Mouse (Mus musculus): ENCODE measurements at regions not wholly inside any gene's neighbourhood (a gene's known extent, or its start where the extent isn't known, plus 50 kb on each side); places are given as distances from the start of the nearest gene placed in this dataset.

GRCm38 (mm10) chr3:125048429-125048828 lies 355.4 kb upstream of the Ndst4 start:
- no peak for DNase-seq (ENCODE audit: low spot score)

GRCm38 (mm10) chr3:125049654-125050053 lies 354.2 kb upstream of the Ndst4 start:
- DNase-seq (ENCODE audit: low spot score): no peak

- peak; percentile 9 for DNase-seq (ENCODE audit: low spot score)
These were observed 351.0 kb upstream of the Ndst4 start for GRCm38 (mm10) chr3:125052852-125053251.

DNA sequence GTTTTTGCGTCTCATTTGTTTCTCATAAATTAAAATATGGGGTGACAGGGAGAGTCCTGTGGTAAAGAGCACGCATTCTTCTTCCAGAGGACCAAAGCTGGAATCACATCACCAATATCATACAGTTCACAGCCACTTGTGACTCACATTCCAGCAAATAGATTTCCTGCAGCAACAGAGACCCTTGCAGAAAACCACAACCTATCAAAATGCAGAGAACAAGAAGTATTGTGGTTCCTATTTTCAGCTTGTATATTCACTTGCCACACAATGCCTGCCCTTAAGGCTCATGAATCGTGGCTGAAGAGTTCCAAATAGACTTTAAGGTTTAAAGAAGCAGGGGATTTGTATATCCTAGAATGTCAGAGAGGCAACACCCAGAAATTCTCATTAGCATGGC lies 331.2 kb upstream of the Ndst4 start:
- DNase-seq (ENCODE audit: low spot score): no peak

DNA sequence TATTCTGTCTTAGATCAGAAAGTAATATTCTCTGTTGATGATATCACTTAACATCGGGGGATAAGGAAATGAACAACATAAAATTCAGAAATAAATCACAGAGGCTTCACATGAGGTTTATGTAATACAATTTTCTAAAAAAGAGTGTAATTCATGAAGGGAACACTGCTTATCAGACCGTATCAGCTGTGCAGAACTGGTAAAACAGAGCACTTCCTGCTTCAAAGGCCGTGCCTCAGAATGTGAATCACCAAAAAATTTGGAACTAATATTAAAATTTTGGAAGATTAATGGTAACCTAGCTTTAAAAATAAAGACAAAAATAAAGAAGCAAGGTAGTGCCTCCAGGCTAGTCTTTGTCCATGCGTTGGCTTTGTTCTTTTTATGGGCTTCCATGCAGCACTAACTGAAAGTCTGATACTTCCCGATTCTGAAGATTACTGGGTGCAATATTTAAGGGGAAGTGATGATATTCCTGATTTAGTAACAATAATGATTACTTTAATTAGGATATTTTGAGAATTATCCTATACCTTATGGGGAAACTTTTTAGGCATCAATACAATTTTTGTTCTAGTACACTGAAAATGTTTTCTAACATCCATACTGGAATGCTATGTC lies 310.8 kb upstream of the Ndst4 start:
- DNase-seq (ENCODE audit: low spot score): no peak

Measured in retina, embryonic 14.5 days (tissue).